Mouse (Mus musculus): ENCODE data around the gene Erich6b.

The Erich6b gene

DNA sequence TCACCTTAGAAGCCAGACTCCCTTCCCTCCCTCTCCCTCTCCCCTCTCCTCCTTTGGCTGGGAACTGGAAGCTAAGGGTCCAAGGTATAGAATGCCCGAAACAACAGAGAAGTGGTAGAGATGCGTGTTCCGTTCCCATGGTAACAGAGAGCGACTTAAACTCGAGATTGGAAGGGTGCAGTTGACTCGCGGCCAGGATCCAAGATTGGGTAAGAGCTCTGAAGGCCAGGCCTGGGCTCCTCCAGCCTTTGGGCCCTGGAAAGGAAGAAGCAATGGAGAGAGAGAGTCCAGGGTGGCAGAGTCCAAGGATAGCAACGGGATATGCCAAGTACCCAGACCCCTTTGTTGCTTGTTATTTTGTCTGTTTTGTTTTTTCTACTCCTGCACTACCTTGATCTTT lies at the start of gene Erich6b:
Erich6b (plus strand) TSS at position 180 of the 400 bp plus-strand sequence.
- in situ Hi-C loops (cut with MboI; ENCODE audit: unreplicated experiment in 2 of 2), result loop anchor here in 1 of 2 experiments (5.0 to 10.0 kb wide), 2 partner anchors 407 to 590 kb away; no protein-coding TSS in a partner anchor

DNA sequence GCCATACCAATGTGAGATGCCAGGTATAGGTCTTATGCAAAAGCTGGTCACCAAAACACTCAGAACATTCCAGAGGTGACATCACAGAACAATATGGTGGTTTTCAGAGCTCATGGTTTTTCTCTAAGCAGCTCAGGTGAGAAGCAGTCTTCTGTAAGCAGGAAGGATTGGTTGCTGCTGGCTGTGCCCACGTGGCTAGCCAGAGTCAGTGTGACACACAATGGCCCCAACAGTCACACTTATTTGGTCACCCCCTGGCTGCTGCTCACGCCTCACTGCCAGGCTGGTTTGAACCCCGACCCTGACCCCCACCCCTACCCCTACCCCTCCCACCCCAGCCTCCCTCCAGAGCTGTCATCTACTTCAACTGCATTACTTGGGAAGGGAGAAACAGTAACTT lies 49.1 kb upstream of the Erich6b start, which contains the start of gene Spert:
Spert (minus strand) TSS at position 139 of the 400 bp plus-strand sequence.
- in situ Hi-C loops (cut with MboI; ENCODE audit: unreplicated experiment in 2 of 2), result no loop called here

DNA sequence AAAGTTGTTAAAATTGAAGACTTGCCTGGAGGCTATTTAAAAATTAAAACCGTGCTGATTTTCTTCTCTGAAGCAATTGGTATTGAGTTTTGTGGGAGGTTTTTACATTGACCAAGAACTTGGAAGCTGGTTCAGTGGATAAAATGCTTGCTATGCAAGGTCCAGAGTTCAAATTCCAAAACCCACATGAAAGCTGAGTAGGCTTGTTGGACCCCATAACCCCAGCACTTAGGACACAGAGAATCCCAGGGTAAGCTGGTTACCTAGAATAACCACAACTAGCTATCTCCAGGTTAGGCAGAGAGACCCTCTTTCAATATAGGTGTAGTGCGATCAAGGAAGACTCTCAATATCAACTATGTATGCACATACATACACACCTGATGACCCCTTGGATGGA lies 32.9 kb upstream of the Erich6b start:
- in situ Hi-C loops (cut with MboI; ENCODE audit: unreplicated experiment in 2 of 2), result no loop called here

DNA sequence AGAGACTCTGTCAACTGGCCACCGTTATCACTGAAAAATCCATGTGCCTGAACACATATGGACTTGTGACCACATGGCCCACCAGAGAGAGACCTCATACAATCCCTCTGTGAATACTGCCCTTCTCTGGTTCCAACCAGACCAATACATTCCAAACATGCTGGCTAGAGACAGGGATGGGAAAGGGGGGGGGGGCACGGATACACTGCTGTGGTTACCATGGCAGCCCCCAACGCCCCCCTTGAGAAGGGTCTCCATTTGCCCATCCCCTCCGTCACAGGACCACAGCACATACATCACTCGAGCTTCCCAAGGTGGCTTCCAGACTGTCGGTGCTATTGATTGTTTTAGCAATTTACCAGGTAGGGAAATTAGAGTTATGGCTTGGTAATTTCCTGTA lies 25.7 kb upstream of the Erich6b start:
- in situ Hi-C loops (cut with MboI; ENCODE audit: unreplicated experiment in 2 of 2), result no loop called here

DNA sequence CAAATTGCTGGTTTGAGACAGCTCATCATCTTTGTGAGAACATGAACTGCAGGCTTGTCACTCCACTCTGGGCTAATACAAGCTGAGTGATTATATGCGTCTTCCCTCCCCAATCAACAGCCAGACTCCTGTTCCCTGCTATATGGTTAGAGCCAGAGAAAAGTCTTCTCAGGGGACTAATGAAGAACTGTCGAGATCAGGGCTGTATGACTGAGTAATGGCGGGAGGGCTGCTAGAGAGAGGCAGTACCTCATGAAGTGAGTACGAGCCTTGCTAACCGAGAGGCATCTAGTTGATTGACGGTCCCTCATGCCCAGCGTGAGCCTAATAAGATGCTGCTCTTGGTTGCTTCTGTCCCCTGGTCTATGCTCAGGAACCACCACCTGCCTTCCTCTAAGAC lies 19.1 kb upstream of the Erich6b start:
- in situ Hi-C loops (cut with MboI; ENCODE audit: unreplicated experiment in 2 of 2), result no loop called here

DNA sequence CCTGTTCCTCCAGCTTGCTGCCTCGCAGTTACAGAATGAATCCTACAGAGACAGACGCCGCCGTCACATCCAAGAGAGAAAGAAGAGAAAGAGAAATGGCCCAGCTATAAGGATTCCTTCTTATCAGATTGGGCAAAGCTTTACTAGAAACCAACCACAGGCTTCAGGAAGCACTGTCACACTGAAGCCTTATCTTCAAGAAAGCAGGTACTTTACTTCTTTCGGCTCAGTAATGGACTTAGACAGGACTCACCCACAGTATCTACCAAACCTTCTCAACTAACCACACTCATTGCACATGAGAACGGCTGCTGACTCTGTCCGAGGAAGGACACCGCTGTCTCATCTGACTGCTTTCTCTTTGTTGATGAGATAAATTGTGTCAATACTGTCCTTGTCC lies 13.2 kb upstream of the Erich6b start:
- in situ Hi-C loops (cut with MboI; ENCODE audit: unreplicated experiment in 2 of 2), result no loop called here

DNA sequence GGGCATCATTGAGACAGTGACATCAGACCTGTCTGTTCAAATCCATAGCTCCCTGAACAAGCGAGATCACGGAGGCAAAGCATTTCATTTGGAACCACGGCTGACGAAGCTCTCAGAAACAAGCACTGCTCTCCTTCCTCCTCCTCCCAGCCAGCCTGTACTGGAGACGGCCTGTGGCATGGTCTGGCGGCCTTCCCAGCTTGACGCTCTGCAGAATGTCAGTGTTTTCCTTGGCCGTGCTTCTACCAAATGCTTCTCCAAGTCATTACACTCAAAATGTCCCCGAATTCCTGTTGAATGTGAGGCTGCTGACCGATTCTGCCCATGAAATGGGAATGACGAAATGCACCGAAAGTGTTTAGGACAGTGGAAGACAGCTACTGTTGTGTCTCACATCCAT lies 6.7 kb upstream of the Erich6b start:
- in situ Hi-C loops (cut with MboI; ENCODE audit: unreplicated experiment in 2 of 2), result no loop called here

DNA sequence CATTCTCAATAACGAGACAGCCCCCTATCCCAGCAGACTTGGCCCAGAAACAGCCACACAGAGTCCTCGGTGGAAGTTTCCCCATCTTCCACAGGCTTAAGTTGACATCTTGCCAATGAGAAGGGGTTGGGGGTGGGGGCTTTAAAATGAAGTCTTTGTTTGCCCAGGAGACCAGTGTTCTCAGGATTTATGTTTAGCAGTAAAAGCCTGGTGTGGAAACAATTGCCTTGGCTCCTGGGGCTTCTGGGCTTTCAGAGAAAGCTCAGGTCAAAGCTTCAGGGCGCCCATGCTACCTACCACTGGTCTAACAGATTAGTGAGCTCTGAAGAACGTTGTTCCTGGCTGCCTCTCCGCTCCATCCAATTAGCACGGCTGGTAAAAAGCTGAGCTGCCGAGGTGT lies 6.0 kb upstream of the Erich6b start:
- in situ Hi-C loops (cut with MboI; ENCODE audit: unreplicated experiment in 2 of 2), result no loop called here

DNA sequence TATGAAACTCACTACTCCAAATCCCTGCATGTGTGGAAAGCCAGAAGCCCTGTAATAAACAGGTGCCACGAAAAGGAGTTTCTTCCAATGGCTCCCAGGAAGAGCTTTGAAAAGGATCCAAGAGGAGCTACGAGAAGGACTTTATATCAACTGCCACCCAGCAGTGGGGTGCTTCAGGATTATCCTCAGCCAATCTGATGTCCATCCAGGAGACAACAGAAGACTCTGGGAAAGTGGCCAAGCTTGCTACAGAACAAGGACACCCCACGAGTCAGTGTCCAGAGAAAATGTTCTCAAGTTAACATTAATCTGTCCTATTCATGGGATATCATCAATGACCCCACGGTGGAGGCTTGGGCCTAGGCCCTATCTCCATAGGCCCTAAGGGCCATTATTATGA lies 4.4 kb upstream of the Erich6b start:
- in situ Hi-C loops (cut with MboI; ENCODE audit: unreplicated experiment in 2 of 2), result no loop called here

DNA sequence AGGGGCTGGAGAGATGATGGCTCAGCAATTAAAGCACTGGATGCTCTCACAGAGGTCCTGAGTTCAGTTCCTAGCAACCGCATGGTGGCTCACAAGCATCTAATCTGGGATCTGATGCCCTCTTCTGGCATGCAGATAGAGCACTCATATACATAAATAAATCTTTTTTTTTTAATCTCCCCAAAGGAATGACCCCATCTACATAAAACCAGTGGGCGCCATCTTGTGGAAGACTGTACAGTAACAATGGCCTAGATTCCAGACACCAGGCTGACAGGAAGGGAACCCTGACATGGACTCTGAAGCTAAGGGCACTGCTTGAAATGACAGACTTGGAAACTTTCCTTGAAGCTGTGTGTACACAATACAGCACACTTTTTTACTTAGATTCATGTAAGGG lies 1.2 kb upstream of the Erich6b start:
- in situ Hi-C loops (cut with MboI; ENCODE audit: unreplicated experiment in 2 of 2), result loop anchor here in 1 of 2 experiments (5.0 to 10.0 kb wide), 2 partner anchors 406 to 589 kb away; no protein-coding TSS in a partner anchor

DNA sequence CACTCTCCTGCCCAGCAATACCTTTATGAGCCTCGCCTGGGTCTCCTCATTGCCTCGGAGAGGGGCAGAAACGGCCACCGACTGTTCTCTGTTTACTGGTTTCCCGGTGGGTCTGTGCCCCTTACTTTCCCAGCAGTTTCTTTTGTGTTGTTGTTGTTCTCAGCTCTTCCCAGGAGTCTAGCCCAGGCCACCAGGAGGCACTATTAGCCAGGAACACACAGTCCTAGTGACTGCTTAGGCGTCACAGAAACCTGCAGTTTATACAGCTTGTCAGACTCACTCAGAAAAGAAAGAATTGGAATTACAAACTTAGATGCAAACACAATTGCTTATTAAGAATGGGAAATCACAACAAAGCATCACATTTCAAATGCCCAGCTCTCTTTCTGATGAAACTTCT lies 690 bp upstream of the Erich6b start:
- in situ Hi-C loops (cut with MboI; ENCODE audit: unreplicated experiment in 2 of 2), result loop anchor here in 1 of 2 experiments (5.0 to 10.0 kb wide), 2 partner anchors 407 to 589 kb away; no protein-coding TSS in a partner anchor

DNA sequence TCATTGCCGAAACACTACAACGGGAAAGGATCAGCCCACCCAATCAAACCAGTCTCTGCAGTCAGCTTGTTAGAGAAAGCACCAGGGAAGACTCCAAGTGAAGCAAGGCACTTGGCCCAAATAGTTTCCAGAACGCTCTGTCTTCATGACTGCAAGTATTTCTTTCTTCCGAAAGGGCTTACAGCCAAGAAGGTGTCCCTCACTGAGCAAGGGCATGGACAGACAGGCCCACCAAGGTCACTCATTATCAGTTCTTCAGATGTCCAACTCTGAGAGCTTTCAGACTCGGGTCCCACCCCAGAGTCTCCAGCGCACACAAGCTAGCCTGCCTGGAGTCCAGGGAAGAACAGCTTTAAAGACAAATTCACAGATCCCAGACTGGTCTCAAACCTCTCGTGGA lies 3.4 kb downstream of the Erich6b start:
- in situ Hi-C loops (cut with MboI; ENCODE audit: unreplicated experiment in 2 of 2), result loop anchor here in 1 of 2 experiments (10.0 kb wide), 1 partner anchor 411 kb away; no protein-coding TSS in a partner anchor

DNA sequence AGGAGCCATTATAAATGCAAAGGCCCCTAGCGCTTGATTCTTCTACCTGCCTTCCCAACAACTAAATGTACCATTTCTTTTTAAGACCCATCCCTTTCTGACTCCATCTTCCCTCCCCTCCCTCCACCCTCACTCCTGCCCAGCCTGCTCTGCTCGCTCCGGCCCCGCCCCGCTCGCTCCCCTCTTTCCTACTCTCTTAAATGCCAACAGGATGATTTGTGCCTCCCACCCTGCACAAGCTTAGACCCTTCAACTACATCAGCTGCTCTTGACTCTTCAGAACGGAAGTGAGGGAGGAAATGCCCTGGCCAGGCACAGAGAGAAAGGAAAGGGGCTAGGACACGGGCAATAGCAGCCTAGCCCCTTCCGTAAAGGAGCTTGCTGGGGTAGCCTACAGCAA lies 4.0 kb downstream of the Erich6b start:
- in situ Hi-C loops (cut with MboI; ENCODE audit: unreplicated experiment in 2 of 2), result loop anchor here in 1 of 2 experiments (10.0 kb wide), 1 partner anchor 411 kb away; no protein-coding TSS in a partner anchor

DNA sequence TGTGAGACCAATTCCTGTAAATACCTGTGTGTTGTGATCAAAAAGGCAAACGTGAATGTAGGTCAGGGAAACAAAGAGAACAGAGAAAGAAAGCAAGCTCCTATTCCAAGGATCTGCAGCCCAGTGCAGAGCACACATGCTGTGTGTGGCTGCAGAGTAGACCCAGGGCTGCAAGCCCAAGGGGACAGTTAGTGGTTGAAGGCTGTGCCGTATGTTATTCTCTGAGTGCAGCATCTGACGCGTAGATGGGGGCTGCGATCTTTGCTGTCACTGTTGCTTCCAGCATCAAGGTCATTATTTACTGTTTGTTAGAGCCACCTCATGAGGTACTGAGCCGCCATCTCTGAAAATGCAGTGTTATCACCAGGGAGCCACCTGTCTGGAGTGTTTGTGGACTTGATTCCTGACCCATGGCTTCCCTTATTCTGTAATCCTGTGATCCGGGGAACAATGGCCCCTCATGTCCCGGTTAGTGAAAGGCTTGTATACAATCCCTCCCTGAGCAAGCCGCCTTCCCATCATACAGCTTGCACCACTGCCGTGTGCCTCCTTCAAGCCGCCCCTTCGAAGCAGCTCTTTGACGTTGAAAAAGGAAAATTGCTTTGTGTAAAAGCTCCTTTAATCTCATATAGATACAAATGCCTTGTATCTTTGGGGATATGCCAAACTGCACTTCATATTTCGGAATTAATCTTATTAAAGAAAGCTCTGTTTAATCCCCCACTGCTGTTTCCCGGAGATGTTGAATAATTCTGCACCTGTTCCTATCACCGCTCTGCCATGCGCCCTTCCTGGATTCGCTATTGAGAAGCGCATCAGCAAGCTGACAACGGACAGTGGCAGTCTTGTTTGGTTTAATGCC lies 5.1 kb downstream of the Erich6b start:
- in situ Hi-C loops (cut with MboI; ENCODE audit: unreplicated experiment in 2 of 2), result loop anchor here in 1 of 2 experiments (10.0 kb wide), 1 partner anchor 412 kb away; no protein-coding TSS in a partner anchor

DNA sequence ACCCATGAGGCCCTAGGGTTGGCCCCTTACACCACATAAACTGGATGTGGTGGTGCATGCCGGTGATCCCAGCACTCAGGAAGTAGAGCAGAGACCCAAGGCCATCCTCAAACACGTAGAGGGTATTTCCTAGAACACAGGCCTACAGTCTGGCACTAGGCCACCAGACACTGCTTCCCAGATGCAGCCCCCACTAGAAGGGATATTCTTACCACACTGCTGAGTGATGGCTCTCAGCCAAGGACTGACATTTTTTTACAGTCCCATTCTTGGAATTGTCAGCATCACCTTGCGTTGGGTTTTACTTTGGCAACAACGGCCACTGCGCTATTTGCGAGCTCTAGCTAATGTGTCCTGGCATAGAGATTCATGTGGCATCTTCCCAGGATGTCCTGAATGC lies 18.9 kb downstream of the Erich6b start:
- in situ Hi-C loops (cut with MboI; ENCODE audit: unreplicated experiment in 2 of 2), result no loop called here

DNA sequence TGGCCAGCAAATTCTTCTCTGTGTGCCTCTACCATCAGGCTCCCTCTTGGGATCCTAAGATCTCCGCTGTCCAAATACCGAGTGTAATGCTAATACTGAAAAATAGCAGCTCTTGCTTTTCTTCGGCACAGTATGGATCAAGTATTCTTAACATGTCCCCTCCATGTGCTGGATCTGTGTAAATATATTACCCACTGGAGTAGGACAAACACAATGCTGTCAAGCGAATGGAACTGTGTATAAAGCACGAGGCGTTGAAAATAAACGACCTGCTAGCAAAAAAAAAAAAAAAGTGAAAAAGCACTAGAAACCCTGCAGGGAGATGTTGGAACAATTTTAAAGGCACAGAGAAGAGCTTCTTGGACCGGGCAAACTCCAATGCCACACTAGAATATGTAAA lies 19.5 kb downstream of the Erich6b start:
- in situ Hi-C loops (cut with MboI; ENCODE audit: unreplicated experiment in 2 of 2), result no loop called here

DNA sequence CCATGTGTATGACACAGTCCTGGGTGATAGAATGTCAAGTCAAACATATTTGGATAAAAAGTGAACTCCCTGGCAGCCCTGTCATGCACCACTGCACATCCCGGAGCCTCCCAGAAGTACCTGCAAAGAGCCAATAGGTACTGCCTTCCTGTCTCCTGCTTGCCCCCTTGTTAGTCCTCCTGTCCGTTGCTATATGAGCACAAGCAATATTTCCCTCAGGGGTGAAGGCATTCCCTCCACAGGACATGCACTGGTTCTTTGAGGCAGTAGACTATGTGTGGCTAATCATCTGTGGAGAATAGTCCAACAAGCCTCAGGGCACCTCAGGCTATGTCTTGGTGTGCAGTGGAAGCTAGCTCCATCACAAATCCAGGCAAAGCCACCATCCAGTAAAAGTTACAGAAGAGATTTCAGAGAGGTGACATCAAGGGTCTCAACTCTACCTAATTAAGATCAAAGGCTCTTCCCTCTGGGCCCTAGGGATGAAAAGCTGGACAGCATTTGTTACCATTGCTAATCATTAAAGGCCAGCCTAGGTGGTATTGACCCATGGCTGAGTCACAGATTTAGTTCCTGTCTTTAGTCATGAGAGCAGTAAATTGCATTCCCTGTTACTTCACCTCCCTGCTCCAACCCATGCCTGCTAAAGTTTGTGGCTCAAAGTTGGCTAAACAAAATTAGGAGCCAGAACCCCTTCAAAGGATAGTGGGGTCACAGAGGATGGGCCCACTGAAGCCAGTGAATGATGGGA lies 23.5 kb downstream of the Erich6b start:
- in situ Hi-C loops (cut with MboI; ENCODE audit: unreplicated experiment in 2 of 2), result no loop called here

DNA sequence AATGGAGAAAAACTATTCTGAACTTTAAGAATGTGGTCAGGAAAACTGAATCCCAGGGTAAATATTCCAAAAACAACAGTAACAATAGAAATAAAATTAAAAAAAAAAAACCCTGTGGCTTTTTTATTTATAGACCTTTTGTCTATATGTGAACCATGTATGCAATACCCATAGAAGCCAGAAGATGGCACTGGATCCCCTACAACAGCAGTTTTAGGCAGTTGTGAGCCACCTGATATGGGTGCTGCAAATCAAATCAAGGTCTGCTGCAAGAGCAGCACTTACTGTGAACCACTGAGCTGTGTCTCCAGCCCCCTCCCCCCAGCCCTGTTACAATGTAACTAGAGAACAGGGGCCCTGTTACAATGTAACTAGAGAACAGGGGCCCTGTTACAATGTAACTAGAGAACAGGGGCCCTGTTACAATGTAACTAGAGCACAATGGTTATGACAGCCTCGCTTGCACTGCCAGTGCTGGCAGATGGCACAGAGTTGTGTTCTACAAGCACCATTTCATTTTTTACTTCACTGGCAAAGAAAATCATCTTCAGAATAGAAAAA lies 27.1 kb downstream of the Erich6b start:
- in situ Hi-C loops (cut with MboI; ENCODE audit: unreplicated experiment in 2 of 2), result no loop called here

DNA sequence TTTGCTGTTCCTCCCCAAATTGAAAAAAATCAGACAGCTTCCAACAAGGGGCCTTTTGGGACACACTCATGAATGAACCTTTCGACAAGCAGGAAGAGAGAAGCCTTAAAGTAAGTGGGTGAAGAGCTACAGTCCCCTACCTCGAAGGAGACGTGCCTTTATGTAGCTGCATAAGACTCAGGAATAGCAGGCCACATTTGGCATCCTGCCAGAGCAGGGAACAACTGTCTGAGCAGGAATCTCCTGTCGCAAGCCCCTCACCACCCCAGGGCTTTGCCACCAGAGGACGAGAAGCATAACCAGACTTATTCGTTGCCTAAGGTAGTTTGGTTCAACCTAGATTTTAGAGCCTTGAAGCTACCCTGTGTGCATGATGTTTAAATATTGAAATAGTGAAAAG lies 34.3 kb downstream of the Erich6b start:
- in situ Hi-C loops (cut with MboI; ENCODE audit: unreplicated experiment in 2 of 2), result no loop called here

DNA sequence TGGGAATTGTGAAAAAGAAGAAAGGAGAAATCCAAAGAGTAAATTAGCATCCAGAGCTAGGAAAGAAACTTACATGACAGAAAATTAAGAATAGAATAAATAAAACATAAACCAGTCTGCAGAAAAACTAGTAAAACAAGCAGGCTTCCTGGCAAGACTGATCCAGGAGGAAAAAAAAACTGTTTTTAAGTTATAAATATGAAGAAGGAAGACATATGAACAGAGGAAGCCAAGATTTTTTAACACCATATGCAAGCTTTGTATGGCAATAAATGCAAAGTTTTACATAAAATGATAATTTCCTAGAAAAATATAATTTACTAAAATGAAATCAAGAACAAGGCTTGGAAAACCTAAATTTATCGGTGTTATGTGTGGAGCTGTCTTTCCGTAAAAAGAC lies 48.4 kb downstream of the Erich6b start:
- in situ Hi-C loops (cut with MboI; ENCODE audit: unreplicated experiment in 2 of 2), result no loop called here

DNA sequence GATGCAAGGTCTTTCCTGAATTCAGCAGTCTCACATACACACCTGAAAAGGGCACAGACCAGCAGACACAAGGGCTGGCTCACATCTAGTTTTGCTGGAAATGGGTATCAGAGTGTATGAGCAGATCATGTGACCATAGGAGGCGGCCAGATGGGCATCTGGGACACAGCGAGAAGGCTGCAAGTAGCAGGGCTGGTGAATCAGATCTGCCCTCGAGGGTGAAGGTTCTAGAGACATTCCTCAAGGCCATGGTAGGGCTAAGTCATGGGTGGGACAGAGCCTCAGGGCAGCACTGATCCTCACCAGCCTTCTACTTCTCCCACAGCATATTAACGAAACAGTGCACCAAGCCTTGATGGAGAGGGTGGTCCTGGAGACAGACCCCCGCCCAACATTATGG lies 54.0 kb downstream of the Erich6b start:
- in situ Hi-C loops (cut with MboI; ENCODE audit: unreplicated experiment in 2 of 2), result no loop called here

Measured in v-Abl transformed pro-B cells (cell line).